Mouse (Mus musculus): ENCODE results near the gene Sept12.

Sept12 gene

GRCm38 (mm10) chr16:4937351-4938190 is 60.1 kb downstream of the Sept12 start:
- no peak for DNase-seq (ENCODE audit: low spot score)

Data from urinary bladder, postnatal 25 days (tissue).